Mouse (Mus musculus) embryonic facial prominence, embryonic 10.5 days (tissue): ENCODE results near the gene Otud6a. TPM values are rescaled to one million over a fixed set of nuclear protein-coding genes. Genes with fewer than 3 reads are reported as not detected.

Experiments used
- DNase-seq: peaks from one replicate; pipeline ENCODE4 v3.0.0-alpha.2; 2017; ENCODE audit warnings: low spot score
- H3K27ac ChIP-seq: fragments of 300-500 bp; sonication (generic); replicated peaks from 2 replicates; pipeline ENCODE4 v1.5.1; 2016; ENCODE audit warnings: mild to moderate bottlenecking
- H3K27me3 ChIP-seq: fragments of 300-500 bp; sonication (generic); replicated peaks from 2 replicates; pipeline ENCODE4 v1.6.1; 2016; ENCODE audit warnings: low read depth, mild to moderate bottlenecking; ENCODE audit not compliant: poor library complexity, severe bottlenecking
- H3K36me3 ChIP-seq: fragments of 300-500 bp; sonication (generic); replicated peaks from 2 replicates; pipeline ENCODE4 v1.6.1; 2016; ENCODE audit warnings: mild to moderate bottlenecking, moderate library complexity
- H3K4me1 ChIP-seq: fragments of 300-500 bp; sonication (generic); 2 replicates; pipeline ENCODE4 v1.6.1; 2016
- H3K4me3 ChIP-seq: fragments of 300-500 bp; sonication (generic); 2 replicates; pipeline ENCODE4 v1.5.1; 2016; ENCODE audit warnings: mild to moderate bottlenecking, moderate library complexity
- H3K9me3 ChIP-seq: fragments of 300-500 bp; sonication (generic); 2 replicates; pipeline ENCODE4 v1.6.1; 2016; ENCODE audit warnings: mild to moderate bottlenecking
- WGBS: fragments of 180-500 bp; shearing (Covaris S2); methylation state at CpG from one replicate; pipeline ENCODE4 v1.1.7; 2016; 5-methylcytosine and 5-hydroxymethylcytosine counted together
- microRNA counts: library from miRNA; unstranded; fragments of <30 nt; microRNA quantifications from one replicate; lab custom pipeline; 2017
- microRNA-seq: library from miRNA; unstranded; fragments of <30 nt; microRNA quantifications from one replicate; pipeline ENCODE4, GENCODE M21; 2017
- polyA plus RNA-seq: library from polyadenylated mRNA; unstranded; fragments of >200 nt; fragmentation: Nextera tagmentation; extraction: Ambion mirVana; gene quantifications from 2 replicates; pipeline ENCODE4 v1.2.1, GENCODE M21; 2016

Gene Otud6a
- polyA plus RNA-seq, 1 experiment from 2014 or later, result not detected

- peaks cover 95% of the 10 kb centered on the region for H3K27me3 ChIP-seq
- no peak overlapping the region for H3K27ac ChIP-seq
- WGBS, result 87% methylated on average over 3 of the region's 3 CpGs
- H3K9me3 ChIP-seq, result no peaks in the 10 kb centered on the region
- H3K4me1 ChIP-seq, result no peaks in the 10 kb centered on the region
- DNase-seq, result no peak
- H3K4me3 ChIP-seq, result no peak overlapping the region
- no peaks in the 10 kb centered on the region for H3K36me3 ChIP-seq
These were observed 42.7 kb downstream of the Otud6a start for GRCm38 (mm10) chrX:100471491-100471890.

- no peak overlapping the region for H3K4me3 ChIP-seq
- H3K36me3 ChIP-seq, result no peaks in the 10 kb centered on the region
- H3K27me3 ChIP-seq, result peaks cover 90% of the 10 kb centered on the region
- 71% methylated on average over 4 of the region's 4 CpGs for WGBS
- no peak for DNase-seq
- H3K4me1 ChIP-seq, result no peaks in the 10 kb centered on the region
- no peak overlapping the region for H3K27ac ChIP-seq
- no peaks in the 10 kb centered on the region for H3K9me3 ChIP-seq
These were observed 46.9 kb downstream of the Otud6a start for GRCm38 (mm10) chrX:100475569-100476223.

MicroRNA genes within 50 kb of the gene (microRNA counts, 519-probe panel; counts per million panel counts)
- 2,990 counts per million, percentile 69 among the panel's probes with 10 or more counts for microRNA mmu-miR-676 (lab: Ali Mortazavi, UCI)

Small RNA genes within 50 kb of the gene (microRNA-seq; reads per million reads assigned to microRNA genes)
- 691 reads per million, percentile 72 among the genes with 10 or more reads in this experiment for gene Mir676

Other genes starting within 250 kb of the Otud6a start
- gene Awat2, start 13.7 kb downstream of the Otud6a start, polyA plus RNA-seq, result 0.70 and 0.71 TPM in 2 replicates
- 40.5 and 43.0 TPM in 2 replicates for gene Igbp1, start 65.3 kb downstream of the Otud6a start, polyA plus RNA-seq
- not detected in 2 replicates for gene Dgat2l6, start 95.8 kb downstream of the Otud6a start, polyA plus RNA-seq
- not detected in 2 replicates for gene Awat1, start 143.2 kb downstream of the Otud6a start, polyA plus RNA-seq
- gene P2ry4, start 165.9 kb downstream of the Otud6a start, polyA plus RNA-seq, result not detected in 2 replicates
- gene Arr3, start 176.5 kb downstream of the Otud6a start, polyA plus RNA-seq, result not detected in 2 replicates
- gene Kif4, start 196.7 kb downstream of the Otud6a start, polyA plus RNA-seq, result 37.0 and 40.2 TPM in 2 replicates
- 114 and 117 TPM in 2 replicates for gene Pdzd11, start 197.6 kb downstream of the Otud6a start, polyA plus RNA-seq